Mouse (Mus musculus): ENCODE measurements around the gene Cyp2j5. TPM values are rescaled to one million over a fixed set of nuclear protein-coding genes. Genes with fewer than 3 reads are reported as not detected.
"Not testable (repeated sequence)": the region's sequence is repeated elsewhere in the genome, so short reads cannot be mapped to it uniquely, and the experiment has no call there.

Gene Cyp2j5
- polyA plus RNA-seq, 1 experiment from 2014 or later, result not detected

- H3K4me1 ChIP-seq (ENCODE audit: insufficient read depth), result no peaks in the 10 kb centered on the region
- no peak overlapping the region for H3K4me2 ChIP-seq
- H3K27me3 ChIP-seq (ENCODE audit: insufficient read depth, low read length), result no peaks in the 10 kb centered on the region
- H3K36me3 ChIP-seq (ENCODE audit: insufficient read depth), result no peaks in the 10 kb centered on the region
- DNase-seq, result no peak
- no peaks in the 10 kb centered on the region for H3K9me3 ChIP-seq (ENCODE audit: low read depth, low read length)
- TF ChIP-seq CTCF (IDR thresholded peaks at IDR 0.05; ENCODE audit: low read depth), result no peak
- 80% methylated on average over 1 of the region's 1 CpGs for WGBS
- no peak for ATAC-seq (ENCODE audit: insufficient read depth)
- H3K4me3 ChIP-seq (ENCODE audit: low read depth, low read length), result no peak overlapping the region
- H3K9ac ChIP-seq, result no peak overlapping the region
- H3K27ac ChIP-seq (ENCODE audit: low read depth), result no peak overlapping the region
Measured at GRCm38 (mm10) chr4:96581425-96582088, 82.4 kb downstream of the Cyp2j5 start.

DNA sequence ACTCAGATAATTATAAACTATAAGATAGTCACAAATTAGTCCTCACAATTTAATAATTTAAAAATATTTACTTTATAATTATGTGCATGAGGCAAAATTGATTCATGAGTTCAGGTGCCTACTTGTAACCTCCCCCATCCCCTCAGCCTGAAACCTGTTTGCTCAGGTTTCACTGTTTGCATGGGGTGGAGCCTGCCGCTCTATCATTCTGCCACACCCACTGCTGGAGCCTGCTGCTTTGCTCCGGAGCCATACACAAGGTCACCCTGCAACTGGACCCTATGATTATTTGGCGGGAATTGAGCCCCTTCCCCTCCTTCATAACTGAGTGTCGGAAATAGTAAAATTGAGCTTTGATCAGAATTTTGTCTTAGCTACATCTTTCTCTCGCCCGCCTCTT is 83.6 kb downstream of the Cyp2j5 start:
- not testable (repeated sequence) for H3K36me3 ChIP-seq (ENCODE audit: insufficient read depth); H3K4me1 ChIP-seq (ENCODE audit: insufficient read depth); DNase-seq; H3K9ac ChIP-seq; H3K27me3 ChIP-seq (ENCODE audit: insufficient read depth, low read length); H3K27ac ChIP-seq (ENCODE audit: low read depth); H3K4me2 ChIP-seq; H3K9me3 ChIP-seq (ENCODE audit: low read depth, low read length); H3K4me3 ChIP-seq (ENCODE audit: low read depth, low read length)
- 49% methylated on average over 6 of the region's 6 CpGs for WGBS
- 0 out of 2 replicates have a peak, but pooled peaks have one; percentile 38 for ATAC-seq (ENCODE audit: insufficient read depth)

Other genes with a start within 250 kb of the Cyp2j5 start
- not detected in 2 replicates for gene Cyp2j8, start 156.8 kb downstream of the Cyp2j5 start, polyA plus RNA-seq (2014; fragmentation: Nextera tagmentation; extraction: Ambion mirVana)
- 5.8 and 6.5 TPM in 2 replicates for gene Cyp2j6, start 110.5 kb downstream of the Cyp2j5 start, polyA plus RNA-seq (2014; fragmentation: Nextera tagmentation; extraction: Ambion mirVana)
- 2.5 and 3.0 TPM in 2 replicates for gene Cyp2j9, start 72.6 kb downstream of the Cyp2j5 start, polyA plus RNA-seq (2014; fragmentation: Nextera tagmentation; extraction: Ambion mirVana)
- gene Gm12695, start 121.0 kb upstream of the Cyp2j5 start, polyA plus RNA-seq (2014; fragmentation: Nextera tagmentation; extraction: Ambion mirVana), result not detected in 2 replicates

Measured in lung, embryonic 14.5 days (tissue).